Mouse (Mus musculus): ENCODE measurements at regions not wholly inside any gene's neighbourhood (a gene's known extent, or its start where the extent isn't known, plus 50 kb on each side); places are given as distances from the start of the nearest gene placed in this dataset.

GRCm38 (mm10) chr1:77280373-77281038 lies 234.4 kb downstream of the Epha4 start:
- peak; percentile 81 for ATAC-seq (replicated peaks; ENCODE audit: poor library complexity, severe bottlenecking)

DNA sequence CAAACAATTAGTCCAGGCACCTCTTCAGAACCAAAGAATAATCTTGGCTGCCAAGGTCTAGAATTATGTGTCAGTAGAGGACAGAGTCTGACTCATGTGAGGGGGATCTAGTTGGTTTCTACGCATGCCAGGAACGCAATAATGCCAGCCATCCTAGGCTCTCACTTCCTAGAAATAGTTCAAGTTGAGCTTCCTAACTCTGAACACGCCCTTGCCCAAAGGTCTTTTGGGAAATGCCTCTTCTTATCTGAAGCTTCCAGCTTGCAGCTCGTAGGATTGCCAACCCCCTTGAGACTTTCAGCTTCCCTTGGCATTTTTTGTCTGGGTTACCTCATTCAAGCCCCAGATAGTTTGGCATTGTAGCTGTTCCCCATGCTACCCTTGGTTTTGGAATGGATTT lies 233.1 kb downstream of the Epha4 start:
- ATAC-seq (replicated peaks; ENCODE audit: poor library complexity, severe bottlenecking) = no peak

GRCm38 (mm10) chr1:77298713-77299132 lies 216.2 kb downstream of the Epha4 start:
- ATAC-seq (replicated peaks; ENCODE audit: poor library complexity, severe bottlenecking) = peak; percentile 72

DNA sequence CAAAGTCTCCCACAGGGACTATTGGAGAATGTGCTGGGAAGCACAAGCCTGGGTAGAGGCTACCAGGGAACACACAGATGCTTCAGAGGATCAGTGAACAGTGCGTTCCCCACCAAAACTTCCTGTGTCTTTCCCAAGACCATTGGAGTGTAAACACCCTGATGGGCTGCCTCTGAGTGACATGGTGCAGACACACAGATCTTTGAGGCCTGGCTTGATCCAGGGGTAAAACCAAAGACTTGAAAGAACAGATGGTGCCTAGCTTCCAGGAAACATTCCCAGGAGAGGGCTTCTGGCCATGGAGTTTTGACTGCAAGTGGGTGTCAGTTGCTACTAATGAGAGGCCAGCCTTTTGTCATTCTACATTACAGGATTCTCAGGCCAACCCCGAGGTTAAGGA lies 214.1 kb downstream of the Epha4 start:
- no peak for ATAC-seq (replicated peaks; ENCODE audit: poor library complexity, severe bottlenecking)

- ATAC-seq (replicated peaks; ENCODE audit: poor library complexity, severe bottlenecking) = no peak
Observed at GRCm38 (mm10) chr1:77304770-77305169, 210.1 kb downstream of the Epha4 start.

- no peak for ATAC-seq (replicated peaks; ENCODE audit: poor library complexity, severe bottlenecking)
Observed at GRCm38 (mm10) chr1:77307745-77308144, 207.1 kb downstream of the Epha4 start.

- ATAC-seq (replicated peaks; ENCODE audit: poor library complexity, severe bottlenecking) = no peak
Observed at GRCm38 (mm10) chr1:77313119-77313518, 201.8 kb downstream of the Epha4 start.

DNA sequence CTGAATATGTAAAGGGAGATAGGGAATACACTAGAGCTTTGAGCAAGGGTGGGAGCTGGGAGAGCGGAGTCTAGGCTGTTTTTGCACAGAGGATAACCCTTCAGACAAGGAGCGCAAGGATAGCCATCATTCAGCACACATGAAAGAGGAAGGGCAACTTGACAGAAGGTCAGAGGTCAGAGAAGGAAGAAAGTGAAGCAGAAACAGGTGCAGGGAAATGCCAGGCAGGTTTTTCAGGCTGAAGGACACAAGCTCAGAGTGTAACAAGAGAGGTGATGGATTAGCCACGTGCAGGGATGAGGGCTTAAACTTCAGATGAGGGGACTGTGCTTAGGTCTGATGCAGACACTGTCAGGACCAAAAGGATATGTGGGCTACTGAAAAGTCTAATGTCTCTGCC lies 199.5 kb downstream of the Epha4 start:
- no peak for ATAC-seq (replicated peaks; ENCODE audit: poor library complexity, severe bottlenecking)

DNA sequence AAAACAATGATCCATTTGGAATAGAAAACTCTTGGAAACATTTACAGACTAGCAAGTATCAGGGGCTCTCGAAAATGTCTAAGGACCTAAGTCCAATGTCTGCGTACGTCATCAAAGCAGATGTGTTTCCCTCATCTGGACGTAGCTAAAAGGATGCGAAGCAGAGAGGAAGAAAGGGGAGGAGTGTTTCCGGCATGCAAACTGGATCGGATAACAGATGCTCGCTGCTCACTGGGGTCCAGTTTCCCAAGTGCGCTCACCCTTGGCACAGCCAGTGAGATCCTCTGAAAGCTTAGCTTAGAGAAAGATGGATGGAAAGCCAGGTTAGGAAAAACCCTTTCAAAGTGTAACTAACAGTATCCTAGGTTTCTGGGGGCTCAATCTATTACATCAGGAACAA lies 198.7 kb downstream of the Epha4 start:
- no peak for ATAC-seq (replicated peaks; ENCODE audit: poor library complexity, severe bottlenecking)

Measured in granulocyte monocyte progenitor cell, adult 5-6 weeks (primary cell).